Mouse (Mus musculus) intestine, embryonic 15.5 days (tissue): ENCODE measurements around the gene Plekhj1. TPM values are rescaled to one million over a fixed set of nuclear protein-coding genes. Genes with fewer than 3 reads are reported as not detected.
A peak's percentile ranks its signal among the peaks of the same experiment; 100 is the strongest.

Experiments
- ATAC-seq: fragments of 200-750 bp; cut with Nextera tagmentation; 2 replicates; pipeline ENCODE4 v1.8.0; 2017; ENCODE audit warnings: moderate TSS enrichment, moderate library complexity
- H3K27ac ChIP-seq: fragments of 300-500 bp; sonication (generic); 2 replicates; pipeline ENCODE4 v1.5.1; 2015; ENCODE audit warnings: mild to moderate bottlenecking, inconsistent platforms
- H3K27me3 ChIP-seq: fragments of 300-500 bp; sonication (generic); replicated peaks from 2 replicates; pipeline ENCODE4 v1.6.1; 2015; ENCODE audit warnings: inconsistent platforms
- H3K36me3 ChIP-seq: fragments of 300-500 bp; sonication (generic); 2 replicates; pipeline ENCODE4 v1.6.1; 2015; ENCODE audit warnings: inconsistent platforms
- H3K4me1 ChIP-seq: fragments of 300-500 bp; sonication (generic); replicated peaks from 2 replicates; pipeline ENCODE4 v1.6.1; 2015; ENCODE audit warnings: inconsistent platforms
- H3K4me2 ChIP-seq: fragments of 300-500 bp; sonication (generic); replicated peaks from 2 replicates; pipeline ENCODE4 v1.6.1; 2015; ENCODE audit warnings: mild to moderate bottlenecking, inconsistent platforms
- H3K4me3 ChIP-seq: fragments of 300-500 bp; sonication (generic); replicated peaks from 2 replicates; pipeline ENCODE4 v1.5.1; 2015; ENCODE audit warnings: inconsistent platforms
- H3K9ac ChIP-seq: fragments of 300-500 bp; sonication (generic); 2 replicates; pipeline ENCODE4 v1.6.1; 2015; ENCODE audit warnings: inconsistent platforms
- H3K9me3 ChIP-seq: fragments of 300-500 bp; sonication (generic); 2 replicates; pipeline ENCODE4 v1.6.1; 2016; ENCODE audit warnings: inconsistent platforms
- WGBS: fragments of 180-500 bp; shearing (Covaris S2); methylation state at CpG from one replicate; pipeline ENCODE4 v1.1.7; 2015; 5-methylcytosine and 5-hydroxymethylcytosine counted together
- polyA plus RNA-seq: library from polyadenylated mRNA; unstranded; fragments of >200 nt; fragmentation: Nextera tagmentation; extraction: Ambion mirVana; gene quantifications from 2 replicates; pipeline ENCODE4 v1.2.1, GENCODE M21; 2015

Gene Plekhj1
- polyA plus RNA-seq, 1 experiment from 2014 or later = 132 TPM

DNA sequence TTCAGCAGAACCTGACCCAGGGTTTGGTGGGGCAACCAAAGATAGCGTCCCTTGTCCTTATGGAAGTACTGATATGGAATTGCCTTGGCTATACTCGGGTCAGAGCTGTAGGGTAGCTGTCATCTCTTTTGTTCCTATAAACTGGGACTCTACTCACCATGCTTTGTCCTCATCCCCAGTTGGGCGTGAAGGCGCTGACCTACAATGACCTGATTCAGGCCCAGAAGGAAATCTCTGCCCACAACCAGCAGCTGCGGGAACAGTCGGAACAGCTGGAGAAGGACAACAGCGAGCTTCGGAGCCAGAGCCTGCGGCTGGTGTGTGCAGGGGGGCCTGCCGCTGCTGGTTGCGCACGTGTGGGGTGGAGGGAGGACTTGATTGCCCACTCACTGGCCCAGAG lies 13.6 kb downstream of the Plekhj1 start:
- Histone ChIP-seq H3K9ac (no peak overlapping the region), H3K36me3 (peaks cover 62% of the 10 kb centered on the region), H3K9me3 (no peaks in the 10 kb centered on the region), H3K27ac (no peak overlapping the region), H3K27me3 (no peaks in the 10 kb centered on the region), H3K4me2 (no peak overlapping the region), H3K4me1 (no peaks in the 10 kb centered on the region), H3K4me3 (no peak overlapping the region)
- ATAC-seq = no peak
- 88% methylated on average over 12 of the region's 12 CpGs for WGBS

GRCm38 (mm10) chr10:80784302-80784701 lies 14.1 kb downstream of the Plekhj1 start:
- Histone ChIP-seq H3K4me3 (no peak overlapping the region), H3K27me3 (no peaks in the 10 kb centered on the region), H3K9me3 (no peaks in the 10 kb centered on the region), H3K27ac (no peak overlapping the region), H3K4me1 (no peaks in the 10 kb centered on the region), H3K4me2 (no peak overlapping the region), H3K9ac (no peak overlapping the region), H3K36me3 (peaks cover 64% of the 10 kb centered on the region)
- ATAC-seq = no peak
- WGBS = 99% methylated on average over 2 of the region's 2 CpGs

GRCm38 (mm10) chr10:80779565-80779964 lies 18.9 kb downstream of the Plekhj1 start:
- H3K4me2 ChIP-seq = no peak overlapping the region
- ATAC-seq = no peak
- H3K9ac ChIP-seq = no peak overlapping the region
- H3K27me3 ChIP-seq = no peaks in the 10 kb centered on the region
- H3K4me3 ChIP-seq = no peak overlapping the region
- H3K4me1 ChIP-seq = no peaks in the 10 kb centered on the region
- H3K27ac ChIP-seq = no peak overlapping the region
- peaks cover 66% of the 10 kb centered on the region for H3K36me3 ChIP-seq
- H3K9me3 ChIP-seq = no peaks in the 10 kb centered on the region

DNA sequence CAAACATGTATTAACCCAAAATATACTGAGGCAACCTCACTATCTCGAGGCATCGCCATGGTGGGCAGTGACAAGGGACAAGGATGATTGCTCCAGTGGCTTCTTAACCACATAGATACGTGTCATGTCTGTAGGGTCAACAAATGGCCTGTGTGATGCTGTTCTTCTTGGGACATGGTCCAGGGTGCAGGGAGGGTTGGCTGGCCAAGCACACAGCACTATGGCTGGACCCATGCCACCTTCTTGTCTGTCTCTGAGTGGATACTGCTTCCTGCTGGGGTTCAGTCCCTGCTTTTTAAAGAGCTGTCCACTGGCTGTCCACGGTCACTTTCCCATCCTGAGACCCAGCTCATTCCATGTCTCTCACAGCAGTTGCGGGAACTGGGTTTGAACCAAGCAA lies 21.3 kb downstream of the Plekhj1 start:
- peaks cover 8% of the 10 kb centered on the region; the same call in 1 of the 2 replicates for H3K4me1 ChIP-seq
- H3K9me3 ChIP-seq = no peaks in the 10 kb centered on the region
- peaks cover 62% of the 10 kb centered on the region for H3K36me3 ChIP-seq
- no peak overlapping the region for H3K4me2 ChIP-seq
- no peak overlapping the region for H3K27ac ChIP-seq
- ATAC-seq = no peak
- 95% methylated on average over 5 of the region's 5 CpGs for WGBS
- no peak overlapping the region for H3K4me3 ChIP-seq
- H3K9ac ChIP-seq = no peak overlapping the region
- H3K27me3 ChIP-seq = no peaks in the 10 kb centered on the region

- Histone ChIP-seq H3K4me2 (no peak overlapping the region), H3K36me3 (peaks cover 68% of the 10 kb centered on the region), H3K9ac (no peak overlapping the region), H3K4me1 (peaks cover 8% of the 10 kb centered on the region; the same call in 1 of the 2 replicates), H3K4me3 (no peak overlapping the region), H3K9me3 (no peaks in the 10 kb centered on the region), H3K27me3 (no peaks in the 10 kb centered on the region), H3K27ac (no peak overlapping the region)
- ATAC-seq = no peak
- 87% methylated on average over 6 of the region's 6 CpGs for WGBS
Measured at GRCm38 (mm10) chr10:80776358-80776869, 22.0 kb downstream of the Plekhj1 start.

DNA sequence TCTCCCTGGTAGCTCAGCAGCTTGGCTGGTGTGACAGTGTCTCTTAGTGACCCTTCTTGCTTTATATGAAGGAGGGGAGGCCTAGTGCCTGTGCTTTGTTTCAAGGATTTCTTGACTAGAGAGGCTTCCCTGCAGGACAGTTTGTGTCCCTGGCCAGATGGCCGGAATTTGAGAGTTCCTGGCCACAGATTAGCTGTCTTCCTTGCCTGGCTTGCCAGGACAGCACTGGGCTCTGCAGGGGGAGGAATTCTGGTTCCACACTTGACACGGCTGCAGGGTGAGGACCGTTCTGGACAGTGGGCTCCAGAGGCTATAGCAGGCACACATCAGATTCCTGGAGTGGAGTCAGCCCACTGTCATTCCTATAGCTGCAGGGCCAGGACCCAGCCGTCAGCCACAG lies 22.7 kb downstream of the Plekhj1 start:
- peaks cover 8% of the 10 kb centered on the region; the same call in 1 of the 2 replicates for H3K4me1 ChIP-seq
- no peaks in the 10 kb centered on the region for H3K9me3 ChIP-seq
- H3K27me3 ChIP-seq = no peaks in the 10 kb centered on the region
- H3K4me3 ChIP-seq = no peak overlapping the region
- H3K27ac ChIP-seq = no peak overlapping the region
- no peak for ATAC-seq
- no peak overlapping the region for H3K9ac ChIP-seq
- H3K36me3 ChIP-seq = peaks cover 75% of the 10 kb centered on the region
- no peak overlapping the region for H3K4me2 ChIP-seq
- WGBS = 92% methylated on average over 4 of the region's 4 CpGs

DNA sequence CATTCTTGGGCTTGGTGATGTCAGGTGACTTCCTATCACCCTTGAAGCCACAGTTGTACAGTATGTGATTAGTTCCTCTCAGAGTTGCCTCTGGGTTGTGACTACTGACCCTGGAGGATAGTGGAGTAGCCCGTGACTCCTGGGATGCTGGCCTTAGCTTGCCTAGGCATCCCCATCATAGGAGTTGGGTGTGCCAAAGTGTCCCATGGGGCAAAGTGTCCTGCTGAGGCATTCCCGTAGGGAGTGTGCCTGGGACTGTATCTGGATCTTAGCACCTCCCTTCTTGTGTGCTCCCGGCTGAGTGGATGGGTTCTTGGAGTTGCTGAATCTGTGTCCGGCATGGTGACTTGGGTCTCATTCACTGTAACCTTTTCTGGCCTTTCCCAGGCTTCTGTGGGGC lies 23.4 kb downstream of the Plekhj1 start:
- WGBS = 86% methylated on average over 4 of the region's 4 CpGs
- Histone ChIP-seq H3K9me3 (no peaks in the 10 kb centered on the region), H3K9ac (no peak overlapping the region), H3K36me3 (peaks cover 80% of the 10 kb centered on the region), H3K4me1 (peaks cover 8% of the 10 kb centered on the region; the same call in 1 of the 2 replicates), H3K4me3 (no peak overlapping the region), H3K4me2 (no peak overlapping the region), H3K27me3 (no peaks in the 10 kb centered on the region), H3K27ac (no peak overlapping the region)
- no peak for ATAC-seq

GRCm38 (mm10) chr10:80774549-80774948 lies 23.9 kb downstream of the Plekhj1 start:
- Histone ChIP-seq H3K4me1 (peaks cover 8% of the 10 kb centered on the region; the same call in 1 of the 2 replicates), H3K27me3 (no peaks in the 10 kb centered on the region), H3K36me3 (peaks cover 80% of the 10 kb centered on the region), H3K9ac (no peak overlapping the region), H3K9me3 (no peaks in the 10 kb centered on the region), H3K4me2 (no peak overlapping the region), H3K27ac (no peak overlapping the region), H3K4me3 (no peak overlapping the region)
- WGBS = 50% methylated on average over 2 of the region's 2 CpGs
- ATAC-seq = peak; percentile 79

DNA sequence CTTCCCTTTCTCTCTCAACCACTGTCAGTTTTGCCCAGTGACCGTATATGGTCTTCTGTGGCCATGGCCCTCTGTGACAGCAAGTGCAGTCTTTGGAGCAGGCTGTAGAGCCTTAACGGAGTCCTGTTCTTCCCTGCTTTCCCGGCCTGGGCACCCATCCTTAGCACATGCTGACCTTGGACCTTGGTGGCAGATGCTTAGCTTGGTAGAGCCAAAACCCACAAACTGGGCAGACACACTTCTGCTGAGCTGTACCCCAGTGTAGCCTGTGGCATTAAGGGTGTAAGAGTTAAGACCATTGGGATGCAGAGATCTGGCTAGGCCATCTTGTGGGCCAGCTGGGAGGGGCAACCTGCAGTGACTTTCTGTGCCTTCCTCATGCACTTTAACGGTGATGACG lies 24.6 kb downstream of the Plekhj1 start:
- H3K27ac ChIP-seq = peak overlapping the region; percentile 55; the same call in 1 of the 2 replicates
- no peak overlapping the region for H3K9ac ChIP-seq
- H3K9me3 ChIP-seq = no peaks in the 10 kb centered on the region
- H3K27me3 ChIP-seq = no peaks in the 10 kb centered on the region
- peaks cover 8% of the 10 kb centered on the region; the same call in 1 of the 2 replicates for H3K4me1 ChIP-seq
- 82% methylated on average over 5 of the region's 5 CpGs for WGBS
- H3K36me3 ChIP-seq = peaks cover 76% of the 10 kb centered on the region
- no peak overlapping the region for H3K4me3 ChIP-seq
- H3K4me2 ChIP-seq = no peak overlapping the region
- no peak for ATAC-seq

- H3K36me3 ChIP-seq = peaks cover 56% of the 10 kb centered on the region
- no peaks in the 10 kb centered on the region for H3K9me3 ChIP-seq
- no peak overlapping the region for H3K9ac ChIP-seq
- H3K4me2 ChIP-seq = no peak overlapping the region
- WGBS = 91% methylated on average over 6 of the region's 6 CpGs
- ATAC-seq = no peak
- H3K27ac ChIP-seq = no peak overlapping the region
- peaks cover 5% of the 10 kb centered on the region; the same call in 1 of the 2 replicates for H3K4me1 ChIP-seq
- H3K4me3 ChIP-seq = no peak overlapping the region
- no peaks in the 10 kb centered on the region for H3K27me3 ChIP-seq
Measured at GRCm38 (mm10) chr10:80768365-80768764, 30.1 kb downstream of the Plekhj1 start.

GRCm38 (mm10) chr10:80766161-80766815 lies 32.1 kb downstream of the Plekhj1 start:
- Histone ChIP-seq H3K27ac (no peak overlapping the region), H3K9ac (no peak overlapping the region), H3K36me3 (peaks cover 36% of the 10 kb centered on the region), H3K4me2 (no peak overlapping the region), H3K27me3 (no peaks in the 10 kb centered on the region), H3K4me3 (no peak overlapping the region), H3K4me1 (peaks cover 10% of the 10 kb centered on the region), H3K9me3 (no peaks in the 10 kb centered on the region)
- ATAC-seq = peak; percentile 34; the same call in 1 of the 2 replicates
- 63% methylated on average over 10 of the region's 10 CpGs for WGBS

DNA sequence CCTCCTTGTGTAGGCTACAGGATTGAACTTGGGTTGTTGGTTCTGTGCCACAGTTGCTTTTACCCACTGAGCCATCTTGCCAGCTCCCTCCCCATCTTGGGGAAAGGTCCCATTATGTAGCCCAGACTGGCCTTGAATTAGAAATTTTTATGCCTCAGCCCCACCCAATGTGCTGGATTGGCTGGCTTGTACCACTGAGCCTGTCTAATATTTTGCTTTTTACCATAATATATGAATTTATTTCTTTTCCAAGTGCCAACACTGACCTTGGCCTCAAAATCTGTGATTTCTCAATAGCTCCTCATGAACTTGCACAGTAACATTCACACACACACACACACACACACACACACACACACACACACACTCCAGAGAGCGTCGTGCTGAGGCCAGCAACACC lies 32.7 kb downstream of the Plekhj1 start:
- H3K4me3 ChIP-seq = no peak overlapping the region
- H3K4me1 ChIP-seq = peaks cover 15% of the 10 kb centered on the region
- no peaks in the 10 kb centered on the region for H3K9me3 ChIP-seq
- H3K9ac ChIP-seq = no peak overlapping the region
- H3K27ac ChIP-seq = no peak overlapping the region
- no peaks in the 10 kb centered on the region for H3K27me3 ChIP-seq
- ATAC-seq = no peak
- H3K36me3 ChIP-seq = peaks cover 30% of the 10 kb centered on the region
- H3K4me2 ChIP-seq = no peak overlapping the region
- 80% methylated on average over 2 of the region's 2 CpGs for WGBS

DNA sequence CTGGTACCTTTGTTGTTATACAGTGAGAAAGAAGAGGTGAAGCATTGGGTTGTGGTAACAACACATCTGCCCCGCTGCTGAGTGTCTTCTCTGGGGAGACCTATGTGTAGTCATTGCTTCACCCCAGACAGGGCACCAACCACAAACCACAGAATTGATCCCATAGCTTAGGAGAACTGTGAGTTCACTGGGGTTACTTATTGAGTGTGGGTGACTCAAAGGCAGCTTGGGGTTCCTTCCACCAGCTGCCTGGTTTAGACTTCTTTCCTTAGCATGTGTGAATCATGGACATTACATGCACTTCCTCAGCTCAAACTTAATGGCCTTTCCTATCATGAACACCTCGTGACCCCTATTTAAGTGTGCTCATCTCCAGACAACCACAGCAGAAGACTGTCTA lies 34.9 kb downstream of the Plekhj1 start:
- H3K4me2 ChIP-seq = no peak overlapping the region
- no peak for ATAC-seq
- no peak overlapping the region for H3K9ac ChIP-seq
- no peak overlapping the region for H3K4me3 ChIP-seq
- H3K9me3 ChIP-seq = no peaks in the 10 kb centered on the region
- 93% methylated on average over 2 of the region's 2 CpGs for WGBS
- no peak overlapping the region for H3K27ac ChIP-seq
- no peaks in the 10 kb centered on the region for H3K27me3 ChIP-seq
- H3K36me3 ChIP-seq = peaks cover 19% of the 10 kb centered on the region
- peaks cover 24% of the 10 kb centered on the region for H3K4me1 ChIP-seq
